Mouse (Mus musculus): Measurements from ENCODE around the gene Mfsd11. TPM values are rescaled to one million over a fixed set of nuclear protein-coding genes. Genes with fewer than 3 reads are reported as not detected.
A peak's percentile ranks its signal among the peaks of the same experiment; 100 is the strongest.
"Not testable (repeated sequence)": the region's sequence is repeated elsewhere in the genome, so short reads cannot be mapped to it uniquely, and the experiment has no call there.

Gene Mfsd11
- polyA plus RNA-seq, 1 experiment, result 41.2 TPM

GRCm38 (mm10) chr11:116847187-116848085, 4.8 kb upstream of the Mfsd11 start:
- no peak for DNase-seq (ENCODE audit: extremely low spot score in 1 of 2, low spot score in 1 of 2)

- no peak for DNase-seq (ENCODE audit: extremely low spot score in 1 of 2, low spot score in 1 of 2)
Measured at GRCm38 (mm10) chr11:116848086-116848876, 4.0 kb upstream of the Mfsd11 start.

- DNase-seq (ENCODE audit: extremely low spot score in 1 of 2, low spot score in 1 of 2), result not testable (repeated sequence)
Measured at GRCm38 (mm10) chr11:116848877-116849178, 3.4 kb upstream of the Mfsd11 start.

- no peak for DNase-seq (ENCODE audit: extremely low spot score in 1 of 2, low spot score in 1 of 2)
Measured at GRCm38 (mm10) chr11:116849587-116849986, 2.7 kb upstream of the Mfsd11 start.

- no peak for DNase-seq (ENCODE audit: extremely low spot score in 1 of 2, low spot score in 1 of 2)
Measured at GRCm38 (mm10) chr11:116850085-116850484, 2.2 kb upstream of the Mfsd11 start.

- DNase-seq (ENCODE audit: extremely low spot score in 1 of 2, low spot score in 1 of 2), result no peak
Measured at GRCm38 (mm10) chr11:116850833-116851477, 1.3 kb upstream of the Mfsd11 start.

- DNase-seq (ENCODE audit: extremely low spot score in 1 of 2, low spot score in 1 of 2), result no peak
Measured at GRCm38 (mm10) chr11:116851576-116852290, 507 bp upstream of the Mfsd11 start.

- DNase-seq (ENCODE audit: extremely low spot score in 1 of 2, low spot score in 1 of 2), result peak; percentile 93 to 98
Measured at GRCm38 (mm10) chr11:116852891-116853511, 761 bp downstream of the Mfsd11 start, which contains the start of gene Srsf2. Srsf2 (minus strand) TSS chr11:116853094.

- peak; percentile 95 to 98 for DNase-seq (ENCODE audit: extremely low spot score in 1 of 2, low spot score in 1 of 2)
Measured at GRCm38 (mm10) chr11:116853512-116853928, 1.3 kb downstream of the Mfsd11 start.

- DNase-seq (ENCODE audit: extremely low spot score in 1 of 2, low spot score in 1 of 2), result no peak
Measured at GRCm38 (mm10) chr11:116854279-116854678, 2.0 kb downstream of the Mfsd11 start.

- DNase-seq (ENCODE audit: extremely low spot score in 1 of 2, low spot score in 1 of 2), result no peak
Measured at GRCm38 (mm10) chr11:116857183-116857850, 5.1 kb downstream of the Mfsd11 start.

GRCm38 (mm10) chr11:116864444-116864843, 12.2 kb downstream of the Mfsd11 start:
- DNase-seq (ENCODE audit: extremely low spot score in 1 of 2, low spot score in 1 of 2), result no peak

- no peak for DNase-seq (ENCODE audit: extremely low spot score in 1 of 2, low spot score in 1 of 2)
Measured at GRCm38 (mm10) chr11:116865945-116866585, 13.8 kb downstream of the Mfsd11 start.

GRCm38 (mm10) chr11:116868129-116868528, 15.9 kb downstream of the Mfsd11 start:
- no peak for DNase-seq (ENCODE audit: extremely low spot score in 1 of 2, low spot score in 1 of 2)

GRCm38 (mm10) chr11:116869223-116869622, 17.0 kb downstream of the Mfsd11 start:
- DNase-seq (ENCODE audit: extremely low spot score in 1 of 2, low spot score in 1 of 2), result no peak

GRCm38 (mm10) chr11:116869641-116870040, 17.4 kb downstream of the Mfsd11 start:
- DNase-seq (ENCODE audit: extremely low spot score in 1 of 2, low spot score in 1 of 2), result no peak

- DNase-seq (ENCODE audit: extremely low spot score in 1 of 2, low spot score in 1 of 2), result no peak
Measured at GRCm38 (mm10) chr11:116871538-116871937, 19.3 kb downstream of the Mfsd11 start.

GRCm38 (mm10) chr11:116873987-116874386, 21.7 kb downstream of the Mfsd11 start:
- DNase-seq (ENCODE audit: extremely low spot score in 1 of 2, low spot score in 1 of 2), result peak; percentile 41 to 70

- no peak for DNase-seq (ENCODE audit: extremely low spot score in 1 of 2, low spot score in 1 of 2)
Measured at GRCm38 (mm10) chr11:116878454-116878853, 26.2 kb downstream of the Mfsd11 start.
